Mouse (Mus musculus) forebrain, embryonic 16.5 days (tissue): ENCODE data around the gene Phf7. TPM values are rescaled to one million over a fixed set of nuclear protein-coding genes. Genes with fewer than 3 reads are reported as not detected.

ENCODE experiments used
- ATAC-seq: fragments of 200-750 bp; cut with Nextera tagmentation; 2 replicates; pipeline ENCODE4 v1.8.0; 2017; ENCODE audit warnings: mild to moderate bottlenecking, moderate library complexity
- H3K27ac ChIP-seq: fragments of 300-500 bp; sonication (generic); 2 replicates; pipeline ENCODE4 v1.5.1; 2014; ENCODE audit warnings: low read length, control low read depth
- H3K27me3 ChIP-seq: fragments of 300-500 bp; sonication (generic); replicated peaks from 2 replicates; pipeline ENCODE4 v1.6.1; 2014; ENCODE audit warnings: low read length; ENCODE audit not compliant: control insufficient read depth, insufficient read depth
- H3K36me3 ChIP-seq: fragments of 300-500 bp; sonication (generic); 2 replicates; pipeline ENCODE4 v1.6.1; 2014; ENCODE audit not compliant: control insufficient read depth, insufficient read depth
- H3K4me1 ChIP-seq: fragments of 300-500 bp; sonication (generic); replicated peaks from 2 replicates; pipeline ENCODE4 v1.6.1; 2014; ENCODE audit warnings: low read length; ENCODE audit not compliant: control insufficient read depth, insufficient read depth
- H3K4me2 ChIP-seq: fragments of 300-500 bp; sonication (generic); 2 replicates; pipeline ENCODE4 v1.6.1; 2014; ENCODE audit warnings: mild to moderate bottlenecking, low read length, control low read depth
- H3K4me3 ChIP-seq: fragments of 300-500 bp; sonication (generic); replicated peaks from 2 replicates; pipeline ENCODE4 v1.5.1; 2014; ENCODE audit warnings: mild to moderate bottlenecking, low read length, control low read depth
- H3K9ac ChIP-seq: fragments of 300-500 bp; sonication (generic); replicated peaks from 2 replicates; pipeline ENCODE4 v1.6.1; 2014; ENCODE audit warnings: low read depth, low read length, control low read depth
- H3K9me3 ChIP-seq: fragments of 300-500 bp; sonication (generic); 2 replicates; pipeline ENCODE4 v1.6.1; 2016; ENCODE audit warnings: low read length; ENCODE audit not compliant: control insufficient read depth
- WGBS: fragments of 180-500 bp; shearing (Covaris S2); extraction: QIAGEN DNeasy Blood & Tissue Kit; methylation state at CpG from one replicate; pipeline ENCODE4 v1.1.7; 2014; 5-methylcytosine and 5-hydroxymethylcytosine counted together
- polyA plus RNA-seq: library from polyadenylated mRNA; unstranded; fragments of >200 nt; fragmentation: Nextera tagmentation; extraction: Ambion mirVana; gene quantifications from 2 replicates; pipeline ENCODE4 v1.2.1, GENCODE M21; 2015

Phf7 gene
- polyA plus RNA-seq, 1 experiment from 2014 or later = 11.5 TPM

- Histone ChIP-seq H3K27me3 (no peaks in the 10 kb centered on the region), H3K36me3 (no peaks in the 10 kb centered on the region), H3K9ac (no peak overlapping the region), H3K9me3 (no peaks in the 10 kb centered on the region), H3K4me2 (no peak overlapping the region), H3K27ac (no peak overlapping the region), H3K4me1 (peaks cover 10% of the 10 kb centered on the region), H3K4me3 (no peak overlapping the region)
- peak; percentile 69 for ATAC-seq
- WGBS = 30% methylated on average over 15 of the region's 15 CpGs
Observed at GRCm38 (mm10) chr14:31215157-31216002, 35.7 kb downstream of the Phf7 start.

- 85% methylated on average over 3 of the region's 3 CpGs for WGBS
- no peaks in the 10 kb centered on the region for H3K36me3 ChIP-seq
- H3K4me1 ChIP-seq = peaks cover 10% of the 10 kb centered on the region
- no peak overlapping the region for H3K27ac ChIP-seq
- no peaks in the 10 kb centered on the region for H3K9me3 ChIP-seq
- no peak for ATAC-seq
- no peak overlapping the region for H3K4me3 ChIP-seq
- no peaks in the 10 kb centered on the region for H3K27me3 ChIP-seq
- no peak overlapping the region for H3K4me2 ChIP-seq
- no peak overlapping the region for H3K9ac ChIP-seq
Observed at GRCm38 (mm10) chr14:31214684-31215083, 36.4 kb downstream of the Phf7 start.

GRCm38 (mm10) chr14:31213868-31214267, 37.2 kb downstream of the Phf7 start:
- WGBS = 73% methylated on average over 8 of the region's 8 CpGs
- Histone ChIP-seq H3K4me1 (peaks cover 10% of the 10 kb centered on the region), H3K27ac (no peak overlapping the region), H3K27me3 (no peaks in the 10 kb centered on the region), H3K9me3 (no peaks in the 10 kb centered on the region), H3K36me3 (no peaks in the 10 kb centered on the region), H3K9ac (no peak overlapping the region), H3K4me3 (no peak overlapping the region), H3K4me2 (no peak overlapping the region)
- ATAC-seq = no peak

GRCm38 (mm10) chr14:31212499-31212898, 38.6 kb downstream of the Phf7 start:
- Histone ChIP-seq H3K9ac (no peak overlapping the region), H3K27ac (no peak overlapping the region), H3K27me3 (no peaks in the 10 kb centered on the region), H3K4me1 (peaks cover 5% of the 10 kb centered on the region), H3K4me2 (no peak overlapping the region), H3K36me3 (no peaks in the 10 kb centered on the region), H3K4me3 (no peak overlapping the region), H3K9me3 (no peaks in the 10 kb centered on the region)
- ATAC-seq = no peak
- WGBS = 79% methylated on average over 3 of the region's 3 CpGs

GRCm38 (mm10) chr14:31211854-31212253, 39.3 kb downstream of the Phf7 start:
- WGBS = 88% methylated on average over 6 of the region's 6 CpGs
- H3K4me1 ChIP-seq = peaks cover 9% of the 10 kb centered on the region; the same call in 1 of the 2 replicates
- no peak overlapping the region for H3K4me3 ChIP-seq
- H3K9me3 ChIP-seq = no peaks in the 10 kb centered on the region
- H3K27ac ChIP-seq = no peak overlapping the region
- no peak overlapping the region for H3K4me2 ChIP-seq
- H3K36me3 ChIP-seq = no peaks in the 10 kb centered on the region
- no peak overlapping the region for H3K9ac ChIP-seq
- ATAC-seq = no peak
- H3K27me3 ChIP-seq = no peaks in the 10 kb centered on the region

- no peaks in the 10 kb centered on the region for H3K27me3 ChIP-seq
- no peaks in the 10 kb centered on the region for H3K9me3 ChIP-seq
- H3K4me1 ChIP-seq = peaks cover 20% of the 10 kb centered on the region
- WGBS = 83% methylated on average over 4 of the region's 4 CpGs
- H3K4me2 ChIP-seq = no peak overlapping the region
- H3K36me3 ChIP-seq = no peaks in the 10 kb centered on the region; the same call in 1 of the 2 replicates
- no peak for ATAC-seq
- no peak overlapping the region for H3K4me3 ChIP-seq
- no peak overlapping the region for H3K27ac ChIP-seq
- no peak overlapping the region for H3K9ac ChIP-seq
Observed at GRCm38 (mm10) chr14:31209133-31209557, 42.0 kb downstream of the Phf7 start.

- no peak within 1 kb of the TSS; the same call in 1 of the 2 replicates for H3K27ac ChIP-seq
- H3K36me3 ChIP-seq = peaks cover 5% of the 10 kb centered on the region
- no peak for ATAC-seq
- H3K4me1 ChIP-seq = peaks cover 20% of the 10 kb centered on the region
- H3K4me3 ChIP-seq = no peak within 1 kb of the TSS; the same call in 1 of the 2 replicates
- no peaks in the 10 kb centered on the region for H3K9me3 ChIP-seq
- no peak within 1 kb of the TSS; the same call in 1 of the 2 replicates for H3K9ac ChIP-seq
- H3K27me3 ChIP-seq = no peaks in the 10 kb centered on the region
- peak within 1 kb of the TSS; percentile 83 for H3K4me2 ChIP-seq
- 84% methylated on average over 2 of the region's 2 CpGs for WGBS
Observed at GRCm38 (mm10) chr14:31208084-31208483, 43.0 kb downstream of the Phf7 start, which contains the start of gene Tnnc1. Tnnc1 (plus strand) TSS chr14:31208312.

GRCm38 (mm10) chr14:31207070-31207830, 43.9 kb downstream of the Phf7 start:
- Histone ChIP-seq H3K27ac (peak overlapping the region; percentile 75), H3K27me3 (no peaks in the 10 kb centered on the region), H3K4me1 (peaks cover 20% of the 10 kb centered on the region), H3K9me3 (no peaks in the 10 kb centered on the region), H3K36me3 (peaks cover 13% of the 10 kb centered on the region), H3K4me3 (peak overlapping the region; percentile 87), H3K9ac (peak overlapping the region; percentile 92), H3K4me2 (peak overlapping the region; percentile 83)
- 81% methylated on average over 13 of the region's 13 CpGs for WGBS
- peak; percentile 32 for ATAC-seq

GRCm38 (mm10) chr14:31206472-31206981, 44.6 kb downstream of the Phf7 start:
- H3K36me3 ChIP-seq = peaks cover 19% of the 10 kb centered on the region
- H3K27ac ChIP-seq = peak overlapping the region; percentile 91
- peaks cover 20% of the 10 kb centered on the region for H3K4me1 ChIP-seq
- no peaks in the 10 kb centered on the region for H3K27me3 ChIP-seq
- H3K9me3 ChIP-seq = no peaks in the 10 kb centered on the region
- peak overlapping the region; percentile 87 for H3K4me3 ChIP-seq
- H3K9ac ChIP-seq = peak overlapping the region; percentile 92
- peak overlapping the region; percentile 96 for H3K4me2 ChIP-seq
- ATAC-seq = peak; percentile 72
- under 1% methylated on average over 31 of the region's 48 CpGs for WGBS
